Mouse (Mus musculus): Measurements from ENCODE around the gene Mbtps1. TPM values are rescaled to one million over a fixed set of nuclear protein-coding genes. Genes with fewer than 3 reads are reported as not detected.

Gene Mbtps1
- total RNA-seq, 2 experiments from 2014 or later = 61.0 to 64.3 TPM

GRCm38 (mm10) chr8:119487093-119487492 lies 71.4 kb downstream of the Mbtps1 start:
- intact Hi-C loops (cut with DNase I) = no loop called here

GRCm38 (mm10) chr8:119484145-119484896 lies 74.2 kb downstream of the Mbtps1 start:
- intact Hi-C loops (cut with DNase I) = no loop called here
- Histone ChIP-seq H3K4me3 (no peak overlapping the region), H3K27ac (no peak overlapping the region)
- no peak for TF ChIP-seq CTCF (IDR thresholded peaks at IDR 0.05)
- no peak for DNase-seq (ENCODE audit: extremely low spot score in 1 of 2, low spot score in 2 of 2)

More at GRCm38 (mm10) chr8:119487093-119487492, 71.4 kb downstream of the Mbtps1 start:
- Histone ChIP-seq H3K4me3 (no peak overlapping the region), H3K27ac (no peak overlapping the region)
- TF ChIP-seq CTCF (IDR thresholded peaks at IDR 0.05) = no peak
- no peak for DNase-seq (ENCODE audit: extremely low spot score in 1 of 2, low spot score in 2 of 2)

- Histone ChIP-seq H3K27ac (no peak overlapping the region), H3K4me3 (no peak overlapping the region)
- no peak for TF ChIP-seq CTCF (IDR thresholded peaks at IDR 0.05)
- intact Hi-C loops (cut with DNase I) = no loop called here
- DNase-seq (ENCODE audit: extremely low spot score in 1 of 2, low spot score in 2 of 2) = no peak
Measured at GRCm38 (mm10) chr8:119478684-119479083, 79.9 kb downstream of the Mbtps1 start.

GRCm38 (mm10) chr8:119468091-119468490 lies 90.4 kb downstream of the Mbtps1 start:
- H3K4me3 ChIP-seq = no peak overlapping the region
- no peak for DNase-seq (ENCODE audit: extremely low spot score in 1 of 2, low spot score in 2 of 2)
- intact Hi-C loops (cut with DNase I) = no loop called here
- H3K27ac ChIP-seq = no peak overlapping the region
- TF ChIP-seq CTCF (IDR thresholded peaks at IDR 0.05) = no peak

GRCm38 (mm10) chr8:119466794-119467193 lies 91.7 kb downstream of the Mbtps1 start:
- intact Hi-C loops (cut with DNase I) = no loop called here
- no peak overlapping the region for H3K27ac ChIP-seq
- DNase-seq (ENCODE audit: extremely low spot score in 1 of 2, low spot score in 2 of 2) = no peak
- no peak overlapping the region for H3K4me3 ChIP-seq
- TF ChIP-seq CTCF (IDR thresholded peaks at IDR 0.05) = no peak

- Histone ChIP-seq H3K4me3 (no peak overlapping the region), H3K27ac (no peak overlapping the region)
- intact Hi-C loops (cut with DNase I) = no loop called here
- no peak for TF ChIP-seq CTCF (IDR thresholded peaks at IDR 0.05)
- DNase-seq (ENCODE audit: extremely low spot score in 1 of 2, low spot score in 2 of 2) = peak; percentile 41 to 68
Measured at GRCm38 (mm10) chr8:119466105-119466504, 92.4 kb downstream of the Mbtps1 start.

- TF ChIP-seq CTCF (IDR thresholded peaks at IDR 0.05) = no peak
- no peak for DNase-seq (ENCODE audit: extremely low spot score in 1 of 2, low spot score in 2 of 2)
- H3K27ac ChIP-seq = no peak overlapping the region
- H3K4me3 ChIP-seq = no peak overlapping the region
- intact Hi-C loops (cut with DNase I) = no loop called here
Measured at GRCm38 (mm10) chr8:119463709-119464108, 94.8 kb downstream of the Mbtps1 start.

GRCm38 (mm10) chr8:119461356-119461755 lies 97.2 kb downstream of the Mbtps1 start:
- Histone ChIP-seq H3K27ac (no peak overlapping the region), H3K4me3 (no peak overlapping the region)
- no peak for DNase-seq (ENCODE audit: extremely low spot score in 1 of 2, low spot score in 2 of 2)
- no peak for TF ChIP-seq CTCF (IDR thresholded peaks at IDR 0.05)
- intact Hi-C loops (cut with DNase I) = no loop called here

- no peak for TF ChIP-seq CTCF (IDR thresholded peaks at IDR 0.05)
- no peak for DNase-seq (ENCODE audit: extremely low spot score in 1 of 2, low spot score in 2 of 2)
- Histone ChIP-seq H3K4me3 (no peak overlapping the region), H3K27ac (no peak overlapping the region)
- intact Hi-C loops (cut with DNase I) = no loop called here
Measured at GRCm38 (mm10) chr8:119459724-119460123, 98.8 kb downstream of the Mbtps1 start.

Other genes starting within 250 kb of the Mbtps1 start
- gene Hsbp1, start 214.2 kb downstream of the Mbtps1 start, total RNA-seq (2021) = 100 to 1,000 TPM; 314 to 321 TPM
- gene Mlycd, start 163.9 kb downstream of the Mbtps1 start, total RNA-seq (2021) = 10 to 100 TPM; 26.1 to 28.7 TPM
- under 1 TPM in 1 of 2 experiments, not detected in 1; 0.40 TPM for gene Osgin1, start 124.6 kb downstream of the Mbtps1 start, total RNA-seq (2021)
- 10 to 100 TPM; 63.3 to 80.9 TPM for gene Necab2, start 112.0 kb downstream of the Mbtps1 start, total RNA-seq (2021)
- gene Slc38a8, start 57.0 kb downstream of the Mbtps1 start, total RNA-seq (2021) = under 1 TPM; 0.30 to 0.48 TPM
- gene Hsdl1, start 16.4 kb upstream of the Mbtps1 start, total RNA-seq (2021) = 10 to 100 TPM; 42.3 to 43.1 TPM
- under 1 TPM; 0.27 to 0.35 TPM for gene Dnaaf1, start 16.5 kb upstream of the Mbtps1 start, total RNA-seq (2021)
- gene Taf1c, start 46.5 kb upstream of the Mbtps1 start, total RNA-seq (2021) = 10 to 100 TPM; 10.7 to 12.1 TPM
- under 1 TPM; 0.18 to 0.54 TPM for gene Adad2, start 54.0 kb upstream of the Mbtps1 start, total RNA-seq (2021)
- 1 to 10 TPM; 3.4 TPM for gene Kcng4, start 76.9 kb upstream of the Mbtps1 start, total RNA-seq (2021)
- 10 to 100 TPM in 1 of 2 experiments, 1 to 10 TPM in 1; 9.7 to 10.6 TPM for gene Wfdc1, start 107.6 kb upstream of the Mbtps1 start, total RNA-seq (2021)
- gene Atp2c2, start 141.3 kb upstream of the Mbtps1 start, total RNA-seq (2021) = 1 to 10 TPM; 1.8 to 2.3 TPM
- gene Tldc1, start 219.7 kb upstream of the Mbtps1 start, total RNA-seq (2021) = 10 to 100 TPM; 13.6 to 13.7 TPM

Data from left cerebral cortex, adult 2 months (tissue).